Mouse (Mus musculus) cerebellum, adult 9-10 months (tissue): Measurements from ENCODE around the gene Kif17.

Source experiments
- DNase-seq: peaks from one replicate; pipeline ENCODE4 v3.0.0; 2022

Gene Kif17

DNA sequence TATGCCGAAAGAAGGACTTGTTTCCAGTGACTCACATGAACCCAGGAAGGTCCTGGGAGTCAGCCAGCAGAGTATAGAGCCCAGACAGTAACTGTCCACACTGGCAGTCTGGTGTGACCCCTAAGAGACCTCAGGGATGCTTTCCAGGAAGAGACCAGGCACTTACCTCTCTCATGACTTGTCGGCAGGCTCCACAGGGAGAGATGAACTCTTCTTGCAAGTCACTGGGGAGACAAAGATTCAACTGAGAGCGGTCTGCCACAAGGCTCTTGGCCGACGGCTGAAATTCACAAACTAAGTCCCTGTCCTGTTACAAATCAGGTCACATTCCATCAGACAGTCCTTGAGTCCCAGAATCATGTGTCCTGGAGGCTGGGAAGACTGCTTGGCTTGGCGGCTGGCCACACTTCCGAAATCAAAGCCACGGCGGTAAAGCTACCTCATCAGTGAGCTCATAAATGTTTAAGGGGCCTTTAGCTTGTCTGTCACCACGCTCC, 93.2 kb downstream of the Kif17 start:
- no peak for DNase-seq

DNA sequence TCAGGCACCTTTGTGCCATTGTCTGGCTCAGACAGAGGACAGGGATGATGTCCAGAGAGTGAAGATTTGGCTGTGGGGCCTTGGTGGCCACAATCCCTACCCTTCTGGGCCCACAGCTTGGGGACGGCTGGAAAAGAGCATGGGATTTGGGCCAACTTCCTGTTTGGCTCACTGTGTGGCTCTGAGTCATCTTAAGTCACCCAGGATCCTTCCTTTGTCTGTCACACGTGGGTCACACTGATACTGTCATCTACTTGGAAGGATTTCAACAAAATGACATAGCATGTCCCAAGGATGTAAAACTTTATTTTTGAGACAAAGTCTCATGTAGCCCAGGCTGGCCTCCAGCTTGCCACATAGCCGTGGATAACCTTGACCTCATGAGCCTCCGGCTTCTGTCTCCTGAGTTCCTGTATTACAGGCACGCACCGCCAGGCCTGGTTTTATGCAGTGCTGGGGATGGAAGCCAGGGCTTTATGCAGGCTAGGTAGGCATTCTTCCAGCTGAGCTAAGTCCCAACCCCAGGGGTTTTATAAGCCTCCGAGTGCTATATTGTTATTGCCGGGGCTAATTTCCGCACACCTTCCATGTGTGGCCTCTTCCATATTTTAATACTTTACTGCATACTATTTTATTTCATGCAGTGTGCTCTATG, 94.8 kb downstream of the Kif17 start:
- no peak for DNase-seq

DNA sequence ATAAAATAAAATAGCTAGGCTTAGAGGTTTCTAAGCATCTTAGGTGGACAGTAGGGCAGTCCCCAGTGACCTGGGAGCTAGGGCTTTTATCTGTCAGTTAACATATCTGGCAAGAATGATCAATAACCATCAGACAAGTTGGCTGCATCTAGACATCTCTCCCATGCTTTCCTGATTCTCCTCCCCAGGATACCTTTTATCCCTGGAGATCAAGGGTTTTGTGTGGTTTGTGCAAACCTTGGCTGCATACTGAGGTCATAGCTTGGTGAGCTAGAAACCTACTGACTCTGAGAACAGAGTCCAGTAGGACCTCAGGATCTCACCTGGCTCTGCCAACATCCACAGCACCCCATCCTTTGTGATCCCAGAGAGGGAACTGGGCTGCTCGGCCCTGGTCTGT, 97.0 kb downstream of the Kif17 start:
- no peak for DNase-seq

DNA sequence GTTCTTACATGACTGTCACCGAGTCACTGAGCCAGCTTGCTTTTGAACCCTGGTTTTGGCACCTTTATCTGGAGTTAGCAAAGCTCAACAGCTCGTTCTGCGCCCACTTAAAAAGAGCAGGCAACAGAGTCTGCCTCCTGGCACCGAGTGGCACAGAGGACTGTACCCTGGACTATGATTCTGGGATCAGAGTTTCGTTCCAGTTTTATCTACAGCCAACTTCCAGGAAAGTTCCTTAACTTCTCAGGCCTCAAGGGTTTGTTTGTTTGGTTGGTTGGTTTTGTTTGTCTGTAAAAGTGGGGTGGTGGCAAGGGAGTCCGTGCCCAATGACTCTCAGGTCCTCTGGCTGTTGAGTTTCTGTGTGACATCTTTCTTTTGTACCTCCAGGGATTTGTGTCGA, 98.5 kb downstream of the Kif17 start:
- DNase-seq = no peak
